In genomic region chr16:85133057-85133456, GRCm38 (mm10) we compare ENCODE assay signal across 8 mouse cellular contexts. TPM values are rescaled to one million over a fixed set of nuclear protein-coding genes. Genes with fewer than 3 reads are reported as not detected.
DNase-seq lines count a peak whose midpoint lies in the region; ATAC-seq and TF ChIP-seq lines count a peak whose summit lies in the region.

No protein-coding gene starts in this region.

- no peak overlapping the region for H3K4me2 ChIP-seq in hindbrain, embryonic 13.5 days
- no peak overlapping the region for H3K4me2 ChIP-seq in hindbrain, embryonic 16.5 days (ENCODE audit: low read length)
- H3K4me2 ChIP-seq in midbrain, embryonic 12.5 days (replicated peaks): no peak overlapping the region
- H3K4me2 ChIP-seq in midbrain, postnatal 0 days (ENCODE audit: low read depth, low read length, poor library complexity, severe bottlenecking): no peak overlapping the region
- H3K4me2 ChIP-seq in heart, postnatal 0 days (ENCODE audit: low read depth, low read length): peak overlapping the region; percentile 61

- H3K36me3 ChIP-seq in hindbrain, embryonic 13.5 days: no peaks in the 10 kb centered on the region
- no peaks in the 10 kb centered on the region for H3K36me3 ChIP-seq in hindbrain, embryonic 16.5 days (ENCODE audit: control insufficient read depth, insufficient read depth, low read length)
- H3K36me3 ChIP-seq in midbrain, embryonic 12.5 days: no peaks in the 10 kb centered on the region; the same call in 1 of the 2 replicates
- no peaks in the 10 kb centered on the region for H3K36me3 ChIP-seq in midbrain, postnatal 0 days (ENCODE audit: insufficient read depth, low read length)
- 0 out of 2 replicates have a peak, but pooled peaks cover 4% of the 10 kb centered on the region for H3K36me3 ChIP-seq in heart, postnatal 0 days (replicated peaks; ENCODE audit: control insufficient read depth, insufficient read depth, low read length)
- H3K36me3 ChIP-seq in small intestine, adult 2 months (ENCODE audit: control insufficient read depth, insufficient read depth, low read length): no peaks in the 10 kb centered on the region

- no peaks in the 10 kb centered on the region for H3K27me3 ChIP-seq in hindbrain, embryonic 13.5 days
- no peaks in the 10 kb centered on the region for H3K27me3 ChIP-seq in hindbrain, embryonic 16.5 days (replicated peaks; ENCODE audit: control insufficient read depth, insufficient read depth, low read length)
- H3K27me3 ChIP-seq in midbrain, embryonic 12.5 days: no peaks in the 10 kb centered on the region
- H3K27me3 ChIP-seq in midbrain, postnatal 0 days (ENCODE audit: insufficient read depth, low read length): no peaks in the 10 kb centered on the region
- no peaks in the 10 kb centered on the region for H3K27me3 ChIP-seq in heart, postnatal 0 days (ENCODE audit: control insufficient read depth, insufficient read depth, low read length)
- no peaks in the 10 kb centered on the region for H3K27me3 ChIP-seq in small intestine, adult 2 months (ENCODE audit: control insufficient read depth, insufficient read depth, low read length)

- H3K9ac ChIP-seq in hindbrain, embryonic 13.5 days: no peak overlapping the region
- no peak overlapping the region for H3K9ac ChIP-seq in hindbrain, embryonic 16.5 days (ENCODE audit: low read depth, low read length)
- H3K9ac ChIP-seq in midbrain, embryonic 12.5 days (replicated peaks): no peak overlapping the region
- H3K9ac ChIP-seq in midbrain, postnatal 0 days (replicated peaks; ENCODE audit: low read length, poor library complexity, severe bottlenecking): no peak overlapping the region
- no peak overlapping the region; the same call in 1 of the 2 replicates for H3K9ac ChIP-seq in heart, postnatal 0 days (replicated peaks; ENCODE audit: low read depth, low read length)

- no peaks in the 10 kb centered on the region for H3K9me3 ChIP-seq in hindbrain, embryonic 13.5 days
- H3K9me3 ChIP-seq in hindbrain, embryonic 16.5 days (ENCODE audit: control insufficient read depth, low read length): no peaks in the 10 kb centered on the region
- no peaks in the 10 kb centered on the region for H3K9me3 ChIP-seq in midbrain, embryonic 12.5 days
- H3K9me3 ChIP-seq in midbrain, postnatal 0 days (ENCODE audit: low read length): no peaks in the 10 kb centered on the region
- H3K9me3 ChIP-seq in heart, postnatal 0 days (replicated peaks; ENCODE audit: control insufficient read depth, low read length): no peaks in the 10 kb centered on the region

- H3K4me3 ChIP-seq in hindbrain, embryonic 13.5 days: no peak overlapping the region
- H3K4me3 ChIP-seq in hindbrain, embryonic 16.5 days (ENCODE audit: low read length): no peak overlapping the region
- H3K4me3 ChIP-seq in midbrain, embryonic 12.5 days: no peak overlapping the region
- no peak overlapping the region for H3K4me3 ChIP-seq in midbrain, postnatal 0 days (ENCODE audit: low read depth, low read length)
- H3K4me3 ChIP-seq in heart, postnatal 0 days (ENCODE audit: low read depth, low read length): peak overlapping the region; percentile 33
- no peak overlapping the region for H3K4me3 ChIP-seq in small intestine, adult 2 months (ENCODE audit: low read depth, low read length)

- intact Hi-C loops in left cerebral cortex, postnatal 36 days (cut with DNase I): no loop called here

- DNase-seq in midbrain, postnatal 0 days (ENCODE audit: low spot score): no peak
- peak; percentile 70 for DNase-seq in heart, postnatal 0 days (ENCODE audit: low spot score)
- DNase-seq in left cerebral cortex, postnatal 36 days (ENCODE audit: low spot score in 2 of 2): no peak
- no peak for DNase-seq in right cerebral cortex, adult 2 months (ENCODE audit: low spot score in 2 of 2)

- H3K4me1 ChIP-seq in hindbrain, embryonic 13.5 days (replicated peaks): peaks cover 36% of the 10 kb centered on the region
- H3K4me1 ChIP-seq in hindbrain, embryonic 16.5 days (ENCODE audit: control insufficient read depth, insufficient read depth, low read depth, low read length): peaks cover 6% of the 10 kb centered on the region
- peaks cover 14% of the 10 kb centered on the region for H3K4me1 ChIP-seq in midbrain, embryonic 12.5 days
- H3K4me1 ChIP-seq in midbrain, postnatal 0 days (ENCODE audit: insufficient read depth, low read length): peaks cover 3% of the 10 kb centered on the region; the same call in 1 of the 2 replicates
- peaks cover 36% of the 10 kb centered on the region for H3K4me1 ChIP-seq in heart, postnatal 0 days (ENCODE audit: control insufficient read depth, insufficient read depth)
- peaks cover 31% of the 10 kb centered on the region; the same call in 1 of the 2 replicates for H3K4me1 ChIP-seq in small intestine, adult 2 months (ENCODE audit: control insufficient read depth, insufficient read depth, insufficient read length, low read length)

- no peak for TF ChIP-seq CTCF in midbrain, postnatal 0 days (IDR thresholded peaks at IDR 0.05)
- TF ChIP-seq CTCF in heart, postnatal 0 days (IDR thresholded peaks at IDR 0.05; ENCODE audit: low read depth): no peak
- no peak for TF ChIP-seq CTCF in small intestine, adult 2 months (IDR thresholded peaks at IDR 0.05; ENCODE audit: extremely low read depth, insufficient read length, insufficient replicate concordance, low read depth, low read length)

- TF ChIP-seq EP300 in heart, postnatal 0 days (IDR thresholded peaks at IDR 0.05; ENCODE audit: low read depth): no peak

- WGBS in hindbrain, embryonic 13.5 days: 77% methylated on average over 8 of the region's 8 CpGs
- WGBS in hindbrain, embryonic 16.5 days: 85% methylated on average over 8 of the region's 8 CpGs
- WGBS in midbrain, embryonic 12.5 days: 81% methylated on average over 8 of the region's 8 CpGs
- 84% methylated on average over 8 of the region's 8 CpGs for WGBS in midbrain, postnatal 0 days
- 38% methylated on average over 8 of the region's 8 CpGs for WGBS in heart, postnatal 0 days
- 15% methylated on average over 8 of the region's 8 CpGs for WGBS in small intestine, adult 2 months

- no peak for TF ChIP-seq POLR2A in small intestine, adult 2 months (IDR thresholded peaks at IDR 0.05; ENCODE audit: low read depth, low read length)

- no peak for ATAC-seq in hindbrain, embryonic 13.5 days (ENCODE audit: low FRiP score)
- no peak for ATAC-seq in hindbrain, embryonic 16.5 days
- ATAC-seq in midbrain, embryonic 12.5 days (ENCODE audit: low FRiP score, low read depth): no peak
- ATAC-seq in midbrain, postnatal 0 days (ENCODE audit: low FRiP score): no peak
- peak; percentile 70; the same call in 1 of the 2 replicates for ATAC-seq in heart, postnatal 0 days (ENCODE audit: insufficient read depth, low read depth)

- H3K27ac ChIP-seq in hindbrain, embryonic 13.5 days: peak overlapping the region; percentile 35; the same call in 1 of the 2 replicates
- no peak overlapping the region for H3K27ac ChIP-seq in hindbrain, embryonic 16.5 days (ENCODE audit: low read depth, low read length)
- H3K27ac ChIP-seq in midbrain, embryonic 12.5 days (replicated peaks): peak overlapping the region; percentile 20; the same call in 1 of the 2 replicates
- no peak overlapping the region for H3K27ac ChIP-seq in midbrain, postnatal 0 days (ENCODE audit: low read depth, low read length)
- H3K27ac ChIP-seq in heart, postnatal 0 days (ENCODE audit: low read depth): peak overlapping the region; percentile 91
- peak overlapping the region; percentile 89 for H3K27ac ChIP-seq in small intestine, adult 2 months (ENCODE audit: insufficient read depth, low read depth, low read length)

RNA-seq across cellular contexts. Expression of gene App, which starts 40.5 kb away (rescaled TPM):
- polyA plus RNA-seq in hindbrain, embryonic 13.5 days (2015; fragmentation: Nextera tagmentation; extraction: Ambion mirVana): 338 and 343 TPM in 2 replicates
- polyA plus RNA-seq in hindbrain, embryonic 16.5 days (2015; fragmentation: Nextera tagmentation; extraction: Ambion mirVana): 482 and 521 TPM in 2 replicates
- polyA plus RNA-seq in midbrain, embryonic 12.5 days (2016; fragmentation: Nextera tagmentation; extraction: Ambion mirVana): 218 and 220 TPM in 2 replicates
- total RNA-seq in midbrain, postnatal 0 days (2014; rRNA removed): 597 and 628 TPM in 2 replicates
- polyA plus RNA-seq in midbrain, postnatal 0 days (2015; fragmentation: Nextera tagmentation; extraction: Ambion mirVana): 511 and 515 TPM in 2 replicates
- total RNA-seq in heart, postnatal 0 days (2014; rRNA removed; ENCODE audit: low replicate concordance): 139 and 171 TPM in 2 replicates
- polyA plus RNA-seq in heart, postnatal 0 days (2015; fragmentation: Nextera tagmentation; extraction: Ambion mirVana): 119 and 122 TPM in 2 replicates
- polyA plus RNA-seq in small intestine, adult 2 months (2012; rRNA removed): 133 and 387 TPM in 2 replicates
- total RNA-seq in left cerebral cortex, postnatal 36 days (2021): 1,000 to 10,000 TPM; 1,397 to 1,549 TPM

Comparison
In these comparisons a context has a peak if more than half of its experiments do, and no peak if none do; other contexts are left out.
1. H3K27ac ChIP-seq: peak in hindbrain, embryonic 13.5 days (single experiment), midbrain, embryonic 12.5 days (single experiment), heart, postnatal 0 days (single experiment) and small intestine, adult 2 months (single experiment); none in hindbrain, embryonic 16.5 days (single experiment) and midbrain, postnatal 0 days (single experiment).